Mouse (Mus musculus): ENCODE data around the gene Pheta1. TPM values are rescaled to one million over a fixed set of nuclear protein-coding genes. Genes with fewer than 3 reads are reported as not detected.

Pheta1 gene
- total and polyA plus RNA-seq, 3 experiments = 8.1 to 8.8 TPM; not detected in 1

DNA sequence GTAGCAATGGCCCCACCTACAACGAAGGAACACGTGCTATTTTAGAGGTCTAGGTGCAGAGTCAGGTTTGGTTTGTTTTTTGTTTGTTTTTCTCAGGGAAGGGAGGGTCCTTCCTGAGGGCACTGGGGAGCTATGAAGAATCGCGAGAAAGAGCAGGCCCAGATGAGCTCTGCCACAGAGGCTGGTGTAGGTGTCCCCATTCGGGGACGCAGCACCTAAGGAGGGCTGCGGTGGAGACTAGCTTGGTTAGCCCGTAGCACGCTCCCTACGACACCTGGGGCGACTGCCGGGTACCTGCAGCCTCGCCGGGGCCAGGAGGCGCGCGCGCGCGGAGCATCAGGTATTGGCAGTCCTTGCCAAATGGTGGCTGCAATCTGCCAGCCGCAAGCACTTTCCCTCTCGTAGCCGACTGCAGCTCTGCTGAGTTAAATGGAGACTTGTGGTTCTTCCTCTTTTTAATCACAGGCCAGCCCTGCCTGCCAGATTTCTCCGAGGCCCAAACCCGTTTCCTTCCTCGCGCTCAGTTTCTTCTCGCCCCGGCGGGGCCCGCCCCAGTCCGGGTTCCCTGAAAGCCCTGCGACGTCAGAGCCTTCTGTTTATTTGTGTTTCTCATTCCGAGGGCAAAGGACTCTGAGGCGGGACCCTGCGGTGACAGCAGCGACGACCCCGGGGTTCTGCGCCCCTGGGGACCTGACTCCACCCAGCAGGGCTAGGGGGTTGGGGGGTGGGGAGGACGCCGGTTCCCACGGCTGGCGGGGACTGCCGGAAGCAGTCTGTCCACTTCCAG, 10.2 kb upstream of the Pheta1 start (continued):
- TF ChIP-seq NRF1 (IDR thresholded peaks at IDR 0.05; ENCODE audit: insufficient read depth, low read depth, low read length, poor library complexity, severe bottlenecking) (no peak), USF1 (IDR thresholded peaks at IDR 0.05; ENCODE audit: low read depth, low read length) (no peak), RCOR1 (IDR thresholded peaks at IDR 0.05; ENCODE audit: low read depth, low read length) (peak; percentile 98), MYC (IDR thresholded peaks at IDR 0.05; ENCODE audit: low read depth, low read length) (peak; percentile 26; the same call in 1 of the 2 replicates), GABPA (IDR thresholded peaks at IDR 0.05; ENCODE audit: low read depth, low read length) (no peak), MAX (IDR thresholded peaks at IDR 0.05; ENCODE audit: low read length) (peak; percentile 61), MEF2A (IDR thresholded peaks at IDR 0.05; ENCODE audit: extremely low read depth, insufficient replicate concordance, low read depth, low read length, poor library complexity, severe bottlenecking) (no peak), RAD21 (IDR thresholded peaks at IDR 0.05; ENCODE audit: low read depth, low read length) (no peak), GATA1 (IDR thresholded peaks at IDR 0.05; ENCODE audit: low read depth, low read length) (no peak), ETS1 (IDR thresholded peaks at IDR 0.05; ENCODE audit: low read depth, low read length) (peak; percentile 55; the same call in 1 of the 2 replicates), TAL1 (IDR thresholded peaks at IDR 0.05; ENCODE audit: low read length) (peak; percentile 46), TCF12 (IDR thresholded peaks at IDR 0.05; ENCODE audit: low read depth, low read length) (peak; percentile 29; the same call in 1 of the 2 replicates), JUND (IDR thresholded peaks at IDR 0.05; ENCODE audit: low read depth, low read length) (no peak), CHD1 (IDR thresholded peaks at IDR 0.05; ENCODE audit: low read depth, low read length) (no peak), EP300 (IDR thresholded peaks at IDR 0.05; ENCODE audit: low read depth in 1 of 2, low read length in 2 of 2) (peak in 1 of 2 experiments; percentile 20; a peak in 2 of 4 replicates), BHLHE40 (IDR thresholded peaks at IDR 0.05; ENCODE audit: borderline replicate concordance, low read depth, low read length) (no peak), POLR2AphosphoS5 (IDR thresholded peaks at IDR 0.05; ENCODE audit: borderline replicate concordance, low read depth, low read length) (no peak), UBTF (IDR thresholded peaks at IDR 0.05; ENCODE audit: borderline replicate concordance, insufficient read depth, low read depth, low read length) (peak; percentile 86), CTCF (IDR thresholded peaks at IDR 0.05 in 2 of 3, conservative IDR thresholded peaks at IDR 0.05 in 1 of 3; ENCODE audit: control insufficient read depth in 1 of 3, insufficient read depth in 1 of 3, low read depth in 2 of 3, low read length in 3 of 3, poor library complexity in 1 of 3, severe bottlenecking in 1 of 3) (no peak), POLR2AphosphoS2 (IDR thresholded peaks at IDR 0.05; ENCODE audit: low read length) (no peak)

DNA sequence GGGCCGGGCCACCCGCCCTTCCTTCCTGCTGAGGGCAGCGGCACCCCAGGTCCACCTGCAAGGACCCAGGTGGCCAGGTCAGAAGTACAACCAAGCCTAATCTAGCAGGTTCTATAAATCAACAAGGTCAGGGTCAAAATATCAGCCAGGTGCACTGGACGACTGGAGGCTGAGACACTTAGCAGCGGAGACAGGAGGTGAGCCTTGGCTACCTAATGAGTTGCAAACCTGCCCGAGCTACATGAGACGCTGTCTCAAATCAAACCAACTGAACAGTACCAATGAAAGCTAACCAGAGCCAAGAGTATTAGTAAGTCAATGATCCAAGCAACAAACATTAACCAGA, 9.7 kb upstream of the Pheta1 start:
- Histone ChIP-seq H3K27me3 (ENCODE audit: control insufficient read depth in 1 of 2, insufficient read depth in 2 of 2, low read length in 2 of 2) (no peaks in the 10 kb centered on the region), H3K27ac (ENCODE audit: control insufficient read depth, low read depth, low read length) (no peak overlapping the region), H3K36me3 (ENCODE audit: control insufficient read depth in 1 of 2, insufficient read depth in 2 of 2, low read length in 2 of 2) (peaks cover 0 to 16% of the 10 kb centered on the region in 2 experiments; a peak in 2 of 4 replicates), H3K9ac (ENCODE audit: control insufficient read depth, low read depth, low read length, poor library complexity, severe bottlenecking) (peak overlapping the region; percentile 79), H3K79me2 (ENCODE audit: control insufficient read depth, insufficient read depth, low read length, poor library complexity) (peaks cover 28% of the 10 kb centered on the region), H3K4me1 (ENCODE audit: control insufficient read depth in 1 of 2, insufficient read depth in 2 of 2, low read length in 2 of 2) (peaks cover 0 to 28% of the 10 kb centered on the region in 2 experiments; a peak in 3 of 4 replicates), H3K9me3 (replicated peaks; ENCODE audit: insufficient read depth, low read length) (no peaks in the 10 kb centered on the region), H3K4me3 (ENCODE audit: control insufficient read depth in 1 of 2, insufficient read depth in 1 of 2, low read depth in 2 of 2, low read length in 2 of 2) (peak overlapping the region in 1 of 2 experiments; percentile 64; a peak in 2 of 4 replicates)
- TF ChIP-seq KAT2A (conservative IDR thresholded peaks at IDR 0.05; ENCODE audit: low read depth, low read length) (no peak), MAX (IDR thresholded peaks at IDR 0.05; ENCODE audit: low read length) (no peak), MAZ (IDR thresholded peaks at IDR 0.05; ENCODE audit: low read depth, low read length) (no peak), CTCF (IDR thresholded peaks at IDR 0.05 in 2 of 3, conservative IDR thresholded peaks at IDR 0.05 in 1 of 3; ENCODE audit: control insufficient read depth in 1 of 3, insufficient read depth in 1 of 3, low read depth in 2 of 3, low read length in 3 of 3, poor library complexity in 1 of 3, severe bottlenecking in 1 of 3) (no peak), MEF2A (IDR thresholded peaks at IDR 0.05; ENCODE audit: extremely low read depth, insufficient replicate concordance, low read depth, low read length, poor library complexity, severe bottlenecking) (no peak), RAD21 (IDR thresholded peaks at IDR 0.05; ENCODE audit: low read depth, low read length) (no peak), ZNF384 (IDR thresholded peaks at IDR 0.05; ENCODE audit: low read depth, low read length) (no peak), ELF1 (IDR thresholded peaks at IDR 0.05; ENCODE audit: low read depth, low read length) (no peak), MAFK (IDR thresholded peaks at IDR 0.05; ENCODE audit: borderline replicate concordance, low read depth, low read length) (no peak), MYB (IDR thresholded peaks at IDR 0.05; ENCODE audit: low read depth, low read length) (no peak), GABPA (IDR thresholded peaks at IDR 0.05; ENCODE audit: low read depth, low read length) (no peak), TBP (IDR thresholded peaks at IDR 0.05; ENCODE audit: low read depth, low read length) (no peak), TCF12 (IDR thresholded peaks at IDR 0.05; ENCODE audit: low read depth, low read length) (no peak), ETS1 (IDR thresholded peaks at IDR 0.05; ENCODE audit: low read depth, low read length) (no peak), JUND (IDR thresholded peaks at IDR 0.05; ENCODE audit: low read depth, low read length) (no peak), GATA1 (IDR thresholded peaks at IDR 0.05; ENCODE audit: low read depth, low read length) (no peak), ZKSCAN1 (IDR thresholded peaks at IDR 0.05; ENCODE audit: low read depth, low read length) (no peak)
- no peak for DNase-seq (ENCODE audit: low read depth, low spot score)
